Mouse (Mus musculus) fat pad, adult 2 months (tissue): Measurements from ENCODE around the gene Gm8334.
"Not testable (repeated sequence)": the region's sequence is repeated elsewhere in the genome, so short reads cannot be mapped to it uniquely, and the experiment has no call there.

Source experiments
- DNase-seq: peaks from one replicate; pipeline ENCODE4 v3.0.0-alpha.2; 2011; ENCODE audit warnings: low read depth, low spot score; ENCODE audit errors: extremely low read depth

Gene Gm8334

DNA sequence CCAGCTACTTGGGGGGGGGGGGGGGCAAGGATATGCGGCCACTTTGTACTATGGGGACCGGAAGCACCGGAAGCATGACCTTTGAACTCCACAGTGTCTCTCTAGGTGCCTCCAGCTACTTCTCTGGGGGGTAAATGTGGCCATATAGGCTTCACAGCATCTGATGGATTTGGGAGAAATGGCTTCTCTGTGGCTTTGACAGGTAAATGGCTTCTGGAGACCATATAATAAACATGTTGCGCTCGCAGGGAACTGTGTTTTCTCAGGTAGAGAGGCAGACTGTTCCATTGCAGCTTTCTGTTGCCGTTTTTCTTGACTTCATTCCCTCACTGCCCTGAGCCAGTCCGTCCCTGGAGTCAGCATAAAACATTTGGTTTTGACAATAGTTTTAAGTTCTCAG lies at the start of gene Gm8334:
Gm8334 (minus strand) TSS at position 101 of the 400 bp plus-strand sequence.
- DNase-seq, result not testable (repeated sequence)

- DNase-seq, result not testable (repeated sequence)
Observed at GRCm38 (mm10) chrX:148663298-148663697, 48.3 kb upstream of the Gm8334 start, which contains the start of gene Gm15127. Gm15127 (plus strand) TSS chrX:148663598.
